Mouse (Mus musculus) erythroblast, embryonic 14.5 days (primary cell): ENCODE data around the gene Hipk2. TPM values are rescaled to one million over a fixed set of nuclear protein-coding genes. Genes with fewer than 3 reads are reported as not detected.

Experiments used
- H3K27me3 ChIP-seq: 2 replicates; pipeline ENCODE4 v1.6.1; 2012; ENCODE audit warnings: inconsistent platforms; ENCODE audit not compliant: control insufficient read depth
- H3K36me3 ChIP-seq: 2 replicates; pipeline ENCODE4 v1.6.1; 2012; ENCODE audit warnings: mild to moderate bottlenecking, inconsistent platforms; ENCODE audit not compliant: control insufficient read depth
- H3K4me1 ChIP-seq: 2 replicates; pipeline ENCODE4 v1.6.1; 2012; ENCODE audit warnings: inconsistent platforms; ENCODE audit not compliant: control insufficient read depth
- H3K4me3 ChIP-seq: replicated peaks from 2 replicates; pipeline ENCODE3; 2012; ENCODE audit warnings: moderate library complexity, mild to moderate bottlenecking, inconsistent platforms
- H3K9me3 ChIP-seq: 2 replicates; pipeline ENCODE4 v1.6.1; 2012; ENCODE audit warnings: low read length, inconsistent platforms, mixed read lengths; ENCODE audit not compliant: control insufficient read depth
- GATA1 ChIP-seq: IDR thresholded peaks from 2 replicates; pipeline ENCODE4 v1.6.1; 2012; ENCODE audit warnings: low read length, inconsistent platforms, mixed read lengths
- TAL1 ChIP-seq: IDR thresholded peaks from 3 replicates; pipeline ENCODE4 v1.6.1; 2012; ENCODE audit warnings: low read length, inconsistent platforms, mixed read lengths
- polyA plus RNA-seq: library from polyadenylated mRNA; stranded (reverse); fragments of >175 nt; gene quantifications from 2 replicates; pipeline ENCODE4 v1.2.3, GENCODE M21; 2012

The Hipk2 gene
- polyA plus RNA-seq, 1 experiment = 16.6 TPM

DNA sequence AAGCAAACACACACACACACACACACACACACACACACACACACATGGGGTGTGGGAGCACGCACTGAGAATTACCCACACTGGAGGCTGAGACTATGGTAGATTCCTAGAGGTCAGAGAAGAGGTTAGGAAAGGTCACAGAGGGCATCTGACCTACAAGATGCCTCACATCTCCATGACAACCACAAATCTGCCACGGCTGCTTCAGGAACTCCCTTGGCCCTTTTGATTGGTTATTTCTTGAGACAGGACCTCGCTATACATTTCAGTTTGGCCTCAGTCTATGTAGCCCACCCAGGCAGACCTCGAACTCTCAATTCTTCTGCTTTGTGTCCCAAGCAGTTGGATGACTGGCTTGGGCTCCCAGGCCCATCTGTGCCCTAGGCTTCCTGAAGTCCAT lies 214.3 kb downstream of the Hipk2 start:
- no peaks in the 10 kb centered on the region for H3K9me3 ChIP-seq
- H3K4me1 ChIP-seq = no peaks in the 10 kb centered on the region
- TF ChIP-seq TAL1 (no peak), GATA1 (no peak)
- no peak overlapping the region for H3K4me3 ChIP-seq
- peaks cover 77% of the 10 kb centered on the region for H3K27me3 ChIP-seq
- no peaks in the 10 kb centered on the region for H3K36me3 ChIP-seq

DNA sequence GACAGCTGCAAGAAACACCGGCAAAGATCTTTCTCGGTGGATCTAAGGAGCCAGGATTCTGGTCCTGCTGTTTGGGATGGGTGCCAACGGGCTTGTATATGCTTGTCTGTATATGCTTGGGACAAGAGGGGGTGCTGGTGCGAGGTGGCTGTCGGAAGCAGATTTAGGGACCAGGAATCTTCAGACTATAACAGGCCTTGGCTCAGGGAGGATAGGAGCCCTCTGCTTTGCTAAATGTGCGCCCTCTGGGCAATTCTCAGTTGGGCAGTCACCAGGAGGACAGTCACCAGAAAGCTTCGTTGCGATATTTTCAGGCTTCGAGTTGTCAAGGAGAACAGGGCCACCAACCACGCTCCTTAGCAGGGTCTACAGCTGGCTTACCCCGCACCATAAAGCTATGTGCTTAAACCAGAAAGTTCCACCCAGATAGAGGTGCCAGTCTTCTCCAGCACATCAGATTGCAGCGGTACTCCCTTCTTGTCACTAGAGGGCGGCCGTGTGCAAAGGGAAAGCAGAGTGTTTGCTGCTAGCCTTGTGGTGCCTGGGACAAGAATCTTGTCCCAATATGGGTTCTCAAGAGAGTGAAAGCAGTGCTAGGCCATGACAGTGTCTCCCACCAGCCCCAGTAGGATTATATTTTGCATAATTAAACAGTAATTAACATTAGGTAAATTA lies 225.6 kb downstream of the Hipk2 start:
- Histone ChIP-seq H3K9me3 (no peaks in the 10 kb centered on the region; the same call in 1 of the 2 replicates), H3K36me3 (no peaks in the 10 kb centered on the region), H3K4me3 (no peak overlapping the region), H3K4me1 (peaks cover 9% of the 10 kb centered on the region), H3K27me3 (peaks cover 10% of the 10 kb centered on the region)
- TF ChIP-seq GATA1 = no peak; the same call in 1 of the 2 replicates
- no peak for TF ChIP-seq TAL1

- Histone ChIP-seq H3K4me1 (peaks cover 11% of the 10 kb centered on the region), H3K4me3 (no peak overlapping the region), H3K27me3 (peaks cover 12% of the 10 kb centered on the region), H3K36me3 (no peaks in the 10 kb centered on the region), H3K9me3 (no peaks in the 10 kb centered on the region; the same call in 1 of the 2 replicates)
- no peak for TF ChIP-seq TAL1
- no peak for TF ChIP-seq GATA1
These were observed 226.4 kb downstream of the Hipk2 start for GRCm38 (mm10) chr6:38649545-38649944.

Other genes starting within 250 kb of the Hipk2 start
- not detected in 2 replicates for gene Klrg2, start 238.9 kb downstream of the Hipk2 start, polyA plus RNA-seq
- 0.05 and 0.12 TPM in 2 replicates for gene Clec2l, start 213.1 kb downstream of the Hipk2 start, polyA plus RNA-seq
- 0.18 and 0.19 TPM in 2 replicates for gene Tbxas1, start 761 bp downstream of the Hipk2 start, polyA plus RNA-seq
- gene Parp12, start 242.2 kb upstream of the Hipk2 start, polyA plus RNA-seq = 0.02 TPM in 1 of 2 replicates, not detected in the other